Mouse (Mus musculus) hindbrain, postnatal 0 days (tissue): Measurements from ENCODE around the gene Prf1. TPM values are rescaled to one million over a fixed set of nuclear protein-coding genes. Genes with fewer than 3 reads are reported as not detected.

Experiments
- ATAC-seq: fragments of 200-750 bp; cut with Nextera tagmentation; 2 replicates; pipeline ENCODE4 v1.8.0; 2017; ENCODE audit warnings: mild to moderate bottlenecking, moderate TSS enrichment, moderate library complexity
- DNase-seq: peaks from one replicate; pipeline ENCODE4 v3.0.0-alpha.2; 2015; ENCODE audit warnings: low spot score
- H3K27ac ChIP-seq: fragments of 300-500 bp; sonication (generic); 2 replicates; pipeline ENCODE4 v1.5.1; 2014; ENCODE audit warnings: mild to moderate bottlenecking
- H3K27me3 ChIP-seq: fragments of 300-500 bp; sonication (generic); 2 replicates; pipeline ENCODE4 v1.6.1; 2014; ENCODE audit warnings: low read length, mixed read lengths; ENCODE audit not compliant: insufficient read depth
- H3K36me3 ChIP-seq: fragments of 300-500 bp; sonication (generic); 2 replicates; pipeline ENCODE4 v1.6.1; 2014; ENCODE audit warnings: low read length, mixed read lengths; ENCODE audit not compliant: insufficient read depth
- H3K4me1 ChIP-seq: fragments of 300-500 bp; sonication (generic); 2 replicates; pipeline ENCODE4 v1.6.1; 2014; ENCODE audit warnings: antibody characterized with exemption, low read length, mixed read lengths; ENCODE audit not compliant: insufficient read depth
- H3K4me2 ChIP-seq: fragments of 300-500 bp; sonication (generic); 2 replicates; pipeline ENCODE4 v1.6.1; 2014; ENCODE audit warnings: low read depth, mild to moderate bottlenecking, low read length, moderate library complexity, mixed read lengths
- H3K4me3 ChIP-seq: fragments of 300-500 bp; sonication (generic); 2 replicates; pipeline ENCODE4 v1.5.1; 2014; ENCODE audit warnings: low read length
- H3K9ac ChIP-seq: fragments of 300-500 bp; sonication (generic); replicated peaks from 2 replicates; pipeline ENCODE4 v1.6.1; 2014; ENCODE audit warnings: mild to moderate bottlenecking, low read length, moderate library complexity, mixed read lengths
- H3K9me3 ChIP-seq: fragments of 300-500 bp; sonication (generic); 2 replicates; pipeline ENCODE4 v1.6.1; 2016; ENCODE audit warnings: low read length, mixed read lengths
- CTCF ChIP-seq: IDR thresholded peaks from 2 replicates; pipeline ENCODE4 v1.5.1; 2016; ENCODE audit warnings: antibody characterized with exemption, control low read depth, low read depth
- WGBS: fragments of 180-500 bp; shearing (Covaris S2); extraction: QIAGEN DNeasy Blood & Tissue Kit; methylation state at CpG from one replicate; pipeline ENCODE4 v1.1.7; 2014; 5-methylcytosine and 5-hydroxymethylcytosine counted together
- polyA plus RNA-seq: library from polyadenylated mRNA; unstranded; fragments of >200 nt; fragmentation: Nextera tagmentation; extraction: Ambion mirVana; gene quantifications from 2 replicates; pipeline ENCODE4 v1.2.1, GENCODE M21; 2015
- total RNA-seq: library from RNA; depleted of rRNA; stranded (reverse); fragments of >200 nt; gene quantifications from 2 replicates; pipeline ENCODE4 v1.2.3, GENCODE M21; 2014

The Prf1 gene
- total and polyA plus RNA-seq, 2 experiments from 2014 or later = not detected

- no peak overlapping the region for H3K27ac ChIP-seq
- H3K9ac ChIP-seq = no peak overlapping the region; the same call in 1 of the 2 replicates
- no peaks in the 10 kb centered on the region for H3K27me3 ChIP-seq
- no peaks in the 10 kb centered on the region for H3K9me3 ChIP-seq
- H3K4me3 ChIP-seq = no peak overlapping the region
- DNase-seq (no peak), ATAC-seq (no peak)
- peak overlapping the region; percentile 95; the same call in 1 of the 2 replicates for H3K4me2 ChIP-seq
- TF ChIP-seq CTCF = no peak
- H3K4me1 ChIP-seq = peaks cover 10% of the 10 kb centered on the region; the same call in 1 of the 2 replicates
- WGBS = 37% methylated on average over 7 of the region's 7 CpGs
- no peaks in the 10 kb centered on the region for H3K36me3 ChIP-seq
These were observed 23.8 kb upstream of the Prf1 start for GRCm38 (mm10) chr10:61273844-61274215.

DNA sequence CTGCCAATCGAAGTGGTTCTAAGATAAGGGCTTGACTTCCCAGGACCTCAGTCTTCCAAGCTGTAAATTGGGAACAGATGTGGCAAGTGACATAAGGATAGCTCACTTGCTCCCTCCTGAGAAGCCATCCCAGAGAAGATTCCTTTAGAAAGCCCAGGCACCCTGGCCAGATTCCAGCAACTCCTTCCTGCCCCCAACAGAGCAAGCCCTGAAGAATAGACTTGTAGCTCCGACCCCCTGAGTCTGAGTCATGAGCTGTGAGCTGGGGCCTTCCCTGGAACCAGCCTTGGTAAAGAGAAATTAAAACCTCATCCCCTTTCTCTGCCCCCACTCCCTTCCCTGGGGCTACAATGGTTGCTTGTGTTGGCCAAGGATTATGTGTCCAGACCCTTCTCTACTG lies 23.1 kb upstream of the Prf1 start:
- H3K9me3 ChIP-seq = no peaks in the 10 kb centered on the region
- no peak for TF ChIP-seq CTCF
- H3K4me2 ChIP-seq = no peak overlapping the region
- 69% methylated on average over 2 of the region's 2 CpGs for WGBS
- no peak for DNase-seq
- no peak overlapping the region for H3K9ac ChIP-seq
- H3K4me1 ChIP-seq = peaks cover 10% of the 10 kb centered on the region; the same call in 1 of the 2 replicates
- H3K36me3 ChIP-seq = no peaks in the 10 kb centered on the region
- ATAC-seq = no peak
- no peaks in the 10 kb centered on the region for H3K27me3 ChIP-seq
- no peak overlapping the region for H3K27ac ChIP-seq
- H3K4me3 ChIP-seq = no peak overlapping the region

DNA sequence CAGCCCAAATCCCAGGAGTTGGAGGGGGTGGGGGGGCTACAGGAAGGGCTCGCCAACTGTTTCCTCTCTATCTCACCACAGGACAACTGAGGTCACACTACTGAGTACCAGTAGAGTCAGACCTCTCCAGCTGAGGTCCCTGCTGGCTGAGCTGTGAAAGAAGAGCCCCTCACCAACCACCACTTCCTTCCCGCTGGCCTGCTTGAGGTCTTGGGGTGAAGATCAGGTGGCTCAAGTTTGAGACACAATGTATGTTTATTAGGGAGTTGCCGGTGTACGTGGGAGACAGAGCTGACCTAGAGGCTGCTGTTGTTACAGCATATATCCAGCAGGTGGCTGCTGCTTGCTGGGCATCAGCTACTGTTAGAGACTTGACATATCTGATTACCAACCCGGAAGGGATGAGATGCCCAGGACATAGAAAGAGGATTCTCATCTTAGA lies 21.9 kb upstream of the Prf1 start:
- Histone ChIP-seq H3K9me3 (no peaks in the 10 kb centered on the region), H3K36me3 (no peaks in the 10 kb centered on the region), H3K9ac (no peak overlapping the region), H3K4me1 (peaks cover 10% of the 10 kb centered on the region; the same call in 1 of the 2 replicates), H3K4me3 (no peak overlapping the region), H3K27me3 (no peaks in the 10 kb centered on the region), H3K27ac (no peak overlapping the region), H3K4me2 (no peak overlapping the region)
- ATAC-seq = peak; percentile 71
- peak; percentile 88 for TF ChIP-seq CTCF
- peak; percentile 75 for DNase-seq
- WGBS = 2% methylated on average over 5 of the region's 5 CpGs

DNA sequence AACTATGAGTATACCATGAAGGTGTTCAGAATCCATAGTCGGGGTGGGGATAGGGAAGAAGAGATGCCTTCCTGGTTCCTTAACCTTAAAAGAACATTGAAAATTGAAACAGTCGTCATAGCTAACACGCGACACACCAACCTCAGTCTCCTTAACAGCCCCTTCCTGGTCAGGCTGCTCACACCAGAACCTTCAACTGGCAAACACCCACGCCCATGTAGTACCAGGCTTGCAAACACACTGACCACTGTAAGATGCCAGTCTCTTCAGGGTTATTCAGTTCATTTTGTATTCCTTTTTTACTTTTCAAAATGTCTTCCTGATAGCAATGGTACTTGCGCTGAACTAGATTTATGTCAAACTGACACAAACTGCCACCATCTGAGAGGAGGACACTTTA lies 20.6 kb upstream of the Prf1 start:
- Histone ChIP-seq H3K9me3 (no peaks in the 10 kb centered on the region), H3K27me3 (no peaks in the 10 kb centered on the region), H3K4me3 (no peak overlapping the region), H3K4me1 (peaks cover 10% of the 10 kb centered on the region; the same call in 1 of the 2 replicates), H3K9ac (no peak overlapping the region), H3K4me2 (no peak overlapping the region), H3K27ac (no peak overlapping the region), H3K36me3 (no peaks in the 10 kb centered on the region)
- 94% methylated on average over 6 of the region's 6 CpGs for WGBS
- TF ChIP-seq CTCF = no peak
- no peak for DNase-seq
- ATAC-seq = no peak

DNA sequence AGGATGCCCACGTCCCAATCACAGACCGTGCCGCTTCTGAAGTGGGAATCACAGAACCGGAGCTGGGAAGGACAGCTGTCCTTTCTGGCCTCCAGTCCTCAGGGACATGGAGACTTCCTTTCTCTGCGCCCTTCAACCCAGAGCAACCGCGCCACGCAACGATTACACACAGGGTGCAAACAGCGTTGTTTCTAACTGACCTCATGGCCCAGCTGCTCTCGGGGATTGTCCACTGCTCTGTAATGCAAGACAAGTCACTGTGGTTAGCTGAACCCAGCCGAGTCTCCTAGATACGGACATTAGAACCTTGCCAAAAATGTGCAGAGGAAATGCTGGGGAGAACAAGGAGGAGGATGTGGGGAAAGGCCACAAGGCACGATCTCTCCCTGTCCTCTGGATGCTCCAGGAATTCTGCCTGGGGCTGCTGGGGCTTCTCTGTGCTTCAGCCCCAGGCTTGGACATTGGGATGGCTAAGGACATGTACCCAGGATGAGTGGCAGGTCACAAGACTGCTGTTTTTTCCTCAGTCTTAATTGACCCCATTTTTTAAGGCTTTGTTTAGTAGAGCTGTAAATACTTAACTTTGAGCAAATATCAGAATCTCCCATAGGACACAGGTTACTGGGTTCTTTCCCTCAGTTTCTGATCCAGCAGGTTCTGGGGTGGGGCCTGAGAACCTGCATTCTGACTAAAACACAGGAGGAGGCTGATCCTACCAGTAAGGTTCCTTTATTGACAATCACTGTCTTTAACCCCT lies 19.5 kb upstream of the Prf1 start:
- 36% methylated on average over 14 of the region's 14 CpGs for WGBS
- peak overlapping the region; percentile 16; the same call in 1 of the 2 replicates for H3K27ac ChIP-seq
- no peak overlapping the region for H3K9ac ChIP-seq
- H3K9me3 ChIP-seq = no peaks in the 10 kb centered on the region
- no peaks in the 10 kb centered on the region for H3K27me3 ChIP-seq
- H3K4me2 ChIP-seq = 0 out of 2 replicates have a peak overlapping the region, but pooled peaks have one; percentile 11
- peak; percentile 62 for ATAC-seq
- peak; percentile 58 for DNase-seq
- H3K4me3 ChIP-seq = no peak overlapping the region
- no peak for TF ChIP-seq CTCF
- H3K4me1 ChIP-seq = peaks cover 10% of the 10 kb centered on the region; the same call in 1 of the 2 replicates
- no peaks in the 10 kb centered on the region for H3K36me3 ChIP-seq

DNA sequence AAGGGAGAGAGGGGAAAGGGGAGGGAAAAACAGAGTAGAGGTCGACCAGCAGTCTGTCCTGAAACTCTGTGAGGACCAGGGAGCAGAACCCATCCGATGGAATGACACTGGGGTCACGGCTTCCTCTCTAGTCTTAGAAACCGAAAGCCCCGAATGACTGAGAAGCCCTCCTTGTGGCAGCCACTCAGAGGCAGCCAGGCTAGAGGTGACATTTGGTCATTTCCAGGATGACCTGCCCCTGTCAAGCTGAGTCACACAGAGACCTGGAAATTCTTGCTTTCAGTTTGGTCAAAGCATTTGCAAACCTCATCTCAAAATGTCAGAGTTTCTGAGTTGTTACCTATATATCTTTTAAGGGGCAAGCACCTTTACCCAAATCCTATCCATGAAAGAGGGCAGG lies 16.5 kb upstream of the Prf1 start:
- ATAC-seq (no peak), DNase-seq (no peak)
- no peak overlapping the region for H3K4me3 ChIP-seq
- no peak for TF ChIP-seq CTCF
- no peak overlapping the region for H3K27ac ChIP-seq
- 78% methylated on average over 5 of the region's 5 CpGs for WGBS
- no peak overlapping the region for H3K4me2 ChIP-seq
- no peaks in the 10 kb centered on the region for H3K9me3 ChIP-seq
- peaks cover 3% of the 10 kb centered on the region; the same call in 1 of the 2 replicates for H3K4me1 ChIP-seq
- no peak overlapping the region for H3K9ac ChIP-seq
- H3K36me3 ChIP-seq = no peaks in the 10 kb centered on the region
- no peaks in the 10 kb centered on the region for H3K27me3 ChIP-seq

DNA sequence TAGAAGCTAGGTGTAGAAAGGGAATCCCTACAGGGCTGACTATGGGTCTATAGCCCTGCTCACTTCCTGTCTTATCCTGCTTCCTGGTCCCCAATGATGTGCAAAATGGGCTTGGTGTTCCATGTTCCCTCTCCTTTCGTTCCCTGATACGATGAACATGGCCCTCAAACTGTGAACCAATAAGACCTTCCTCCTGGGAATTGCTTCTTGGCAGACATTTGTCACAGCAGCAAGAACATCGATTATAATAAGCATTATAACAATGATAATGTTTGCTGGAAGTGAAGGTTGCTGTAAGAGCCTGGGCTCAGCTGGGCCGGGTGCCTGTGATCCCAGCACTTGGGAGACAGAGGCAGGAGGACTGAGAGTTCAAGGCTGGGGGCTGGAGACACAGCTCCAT lies 13.3 kb upstream of the Prf1 start:
- no peak for TF ChIP-seq CTCF

More for the DNA sequence above, 13.3 kb upstream of the Prf1 start:
- Histone ChIP-seq H3K9ac (no peak overlapping the region), H3K27ac (no peak overlapping the region), H3K4me1 (no peaks in the 10 kb centered on the region), H3K4me2 (no peak overlapping the region), H3K4me3 (no peak overlapping the region), H3K9me3 (no peaks in the 10 kb centered on the region), H3K36me3 (no peaks in the 10 kb centered on the region), H3K27me3 (no peaks in the 10 kb centered on the region)
- DNase-seq (no peak), ATAC-seq (no peak)
- WGBS = 73% methylated on average over 4 of the region's 4 CpGs
